Mouse (Mus musculus) thymus, adult 2 months (tissue): Measurements from ENCODE around the gene Adat3.

Experiments
- CTCF ChIP-seq: fragments of 200-500 bp; IDR thresholded peaks from 2 replicates; pipeline ENCODE4 v1.5.1; 2012; ENCODE audit warnings: mild to moderate bottlenecking, control low read depth, low read length, moderate library complexity, borderline replicate concordance; ENCODE audit not compliant: control insufficient read depth, poor library complexity, insufficient read depth; ENCODE audit errors: extremely low read depth
- POLR2A ChIP-seq: fragments of 200-500 bp; IDR thresholded peaks from 2 replicates; pipeline ENCODE4 v1.6.1; 2012; ENCODE audit warnings: mild to moderate bottlenecking, low read length, control low read depth, moderate library complexity; ENCODE audit not compliant: control insufficient read depth, poor library complexity, insufficient read depth; ENCODE audit errors: extremely low read depth

DNA sequence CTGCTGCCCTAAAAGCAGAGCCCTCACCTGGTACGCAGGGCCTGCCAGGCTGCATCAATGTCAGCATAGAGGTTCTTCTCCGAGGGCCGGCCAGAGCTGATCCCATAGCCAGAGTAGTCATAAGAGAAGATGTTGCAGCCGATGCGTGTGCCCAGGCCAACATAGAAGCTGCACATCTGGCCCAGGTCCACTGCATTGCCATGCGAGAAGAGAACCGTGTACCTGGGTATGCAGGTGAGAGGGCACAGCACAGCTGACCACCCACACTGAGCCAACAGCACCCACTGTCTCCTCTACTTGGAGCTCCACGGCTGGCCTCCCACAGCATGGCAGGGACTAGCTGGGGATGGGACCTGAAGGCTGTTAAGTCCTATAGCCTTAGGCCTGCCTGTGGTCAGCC lies 17.1 kb upstream of the Adat3 start:
- TF ChIP-seq POLR2A (no peak), CTCF (no peak)
